Mouse (Mus musculus) ES-Bruce4 (cell line): ENCODE results near the gene A930017K11Rik. TPM values are rescaled to one million over a fixed set of nuclear protein-coding genes. Genes with fewer than 3 reads are reported as not detected.

Source experiments
- H3K27ac ChIP-seq: 2 replicates; pipeline ENCODE4 v1.5.1; 2012; ENCODE audit warnings: low read length, inconsistent platforms; ENCODE audit not compliant: insufficient read depth
- H3K27me3 ChIP-seq: 2 replicates; pipeline ENCODE4 v1.6.1; 2012; ENCODE audit warnings: mild to moderate bottlenecking, low read length, inconsistent platforms; ENCODE audit not compliant: control insufficient read depth, poor library complexity, insufficient read depth, severe bottlenecking
- H3K36me3 ChIP-seq: 2 replicates; pipeline ENCODE4 v1.6.1; 2012; ENCODE audit warnings: inconsistent platforms, mild to moderate bottlenecking, low read length, moderate library complexity; ENCODE audit not compliant: control insufficient read depth, poor library complexity, insufficient read depth, severe bottlenecking
- H3K4me1 ChIP-seq: one replicate; pipeline ENCODE4 v1.8.1; 2011; ENCODE audit warnings: low read length; ENCODE audit not compliant: control insufficient read depth, insufficient read depth
- H3K4me3 ChIP-seq: 2 replicates; pipeline ENCODE4 v1.5.1; 2011; ENCODE audit warnings: low read depth, mild to moderate bottlenecking, low read length
- H3K9ac ChIP-seq: 2 replicates; pipeline ENCODE4 v1.6.1; 2012; ENCODE audit warnings: low read depth, mild to moderate bottlenecking, inconsistent platforms; ENCODE audit not compliant: poor library complexity, severe bottlenecking
- H3K9me3 ChIP-seq: replicated peaks from 2 replicates; pipeline ENCODE4 v1.6.1; 2012; ENCODE audit warnings: mild to moderate bottlenecking, low read length, inconsistent platforms; ENCODE audit not compliant: control insufficient read depth, poor library complexity, insufficient read depth, severe bottlenecking
- CTCF ChIP-seq: IDR thresholded peaks from one replicate; pipeline ENCODE4 v1.8.1; 2011; ENCODE audit warnings: low read depth, low read length
- EP300 ChIP-seq: IDR thresholded peaks from 2 replicates; pipeline ENCODE4 v1.6.1; 2011; ENCODE audit warnings: low read depth, low read length; ENCODE audit not compliant: insufficient read depth
- POLR2A ChIP-seq: IDR thresholded peaks from one replicate; pipeline ENCODE4 v1.8.1; 2011; ENCODE audit warnings: low read length; ENCODE audit not compliant: insufficient read depth
- polyA plus RNA-seq: library from polyadenylated mRNA; stranded (reverse); fragments of >200 nt; gene quantifications from 2 replicates; pipeline ENCODE4 v1.2.4, GENCODE M21; 2011; ENCODE audit warnings: low read depth; ENCODE audit not compliant: missing spikeins, insufficient read depth, insufficient read length

The A930017K11Rik gene
- polyA plus RNA-seq, 1 experiment: not detected

- Histone ChIP-seq H3K9me3 (no peaks in the 10 kb centered on the region), H3K36me3 (no peaks in the 10 kb centered on the region)
- no peak for TF ChIP-seq POLR2A
- no peak for TF ChIP-seq EP300
- TF ChIP-seq CTCF: no peak
Measured at GRCm38 (mm10) chr17:25962413-25962905, 10.1 kb upstream of the A930017K11Rik start.

GRCm38 (mm10) chr17:25961566-25961965 is 9.2 kb upstream of the A930017K11Rik start:
- no peaks in the 10 kb centered on the region for H3K36me3 ChIP-seq
- H3K27ac ChIP-seq: no peak overlapping the region
- no peaks in the 10 kb centered on the region for H3K9me3 ChIP-seq
- no peak overlapping the region for H3K4me3 ChIP-seq
- TF ChIP-seq EP300: no peak
- TF ChIP-seq POLR2A: no peak
- no peak for TF ChIP-seq CTCF
- no peak overlapping the region for H3K9ac ChIP-seq
- H3K4me1 ChIP-seq: no peaks in the 10 kb centered on the region
- no peaks in the 10 kb centered on the region for H3K27me3 ChIP-seq

More at GRCm38 (mm10) chr17:25962413-25962905, 10.1 kb upstream of the A930017K11Rik start:
- H3K27me3 ChIP-seq: no peaks in the 10 kb centered on the region
- no peak overlapping the region for H3K4me3 ChIP-seq
- H3K4me1 ChIP-seq: no peaks in the 10 kb centered on the region
- H3K27ac ChIP-seq: no peak overlapping the region
- H3K9ac ChIP-seq: no peak overlapping the region

GRCm38 (mm10) chr17:25959630-25960467 is 7.5 kb upstream of the A930017K11Rik start:
- Histone ChIP-seq H3K9ac (no peak overlapping the region), H3K4me3 (no peak overlapping the region), H3K36me3 (no peaks in the 10 kb centered on the region), H3K9me3 (no peaks in the 10 kb centered on the region), H3K27me3 (no peaks in the 10 kb centered on the region), H3K27ac (no peak overlapping the region), H3K4me1 (no peaks in the 10 kb centered on the region)
- TF ChIP-seq POLR2A (no peak), CTCF (no peak), EP300 (no peak)

- H3K4me3 ChIP-seq: no peak overlapping the region
- H3K4me1 ChIP-seq: no peaks in the 10 kb centered on the region
- TF ChIP-seq EP300 (no peak), POLR2A (no peak), CTCF (no peak)
- no peaks in the 10 kb centered on the region for H3K9me3 ChIP-seq
- no peaks in the 10 kb centered on the region for H3K36me3 ChIP-seq
- H3K9ac ChIP-seq: no peak overlapping the region
- H3K27me3 ChIP-seq: no peaks in the 10 kb centered on the region
- no peak overlapping the region for H3K27ac ChIP-seq
Measured at GRCm38 (mm10) chr17:25958771-25959494, 6.6 kb upstream of the A930017K11Rik start.

- no peaks in the 10 kb centered on the region for H3K4me1 ChIP-seq
- no peak for TF ChIP-seq CTCF
- TF ChIP-seq POLR2A: no peak
- TF ChIP-seq EP300: no peak
Measured at GRCm38 (mm10) chr17:25957586-25958051, 5.3 kb upstream of the A930017K11Rik start.

GRCm38 (mm10) chr17:25956631-25957030 is 4.3 kb upstream of the A930017K11Rik start:
- TF ChIP-seq EP300 (no peak), POLR2A (no peak), CTCF (no peak)
- Histone ChIP-seq H3K9me3 (no peaks in the 10 kb centered on the region), H3K9ac (no peak overlapping the region), H3K4me3 (no peak overlapping the region), H3K27me3 (no peaks in the 10 kb centered on the region), H3K4me1 (no peaks in the 10 kb centered on the region), H3K27ac (no peak overlapping the region), H3K36me3 (no peaks in the 10 kb centered on the region)

More at GRCm38 (mm10) chr17:25957586-25958051, 5.3 kb upstream of the A930017K11Rik start:
- no peak overlapping the region for H3K4me3 ChIP-seq
- no peak overlapping the region for H3K9ac ChIP-seq
- no peaks in the 10 kb centered on the region for H3K36me3 ChIP-seq
- H3K27me3 ChIP-seq: no peaks in the 10 kb centered on the region
- H3K27ac ChIP-seq: no peak overlapping the region
- H3K9me3 ChIP-seq: no peaks in the 10 kb centered on the region
